Mouse (Mus musculus) v-Abl transformed pro-B cells (cell line): ENCODE results near the gene Sbk3.

Experiments
- in situ Hi-C, 2 experiments: fragments of 400-800 bp; cut with MboI; formaldehyde crosslinking; loops; one replicate each; pipeline ENCODE4 v1.15.1; 2025; ENCODE audit not compliant: unreplicated experiment in 2 of 2

The Sbk3 gene

GRCm38 (mm10) chr7:4971068-4971467, at the start of gene Sbk3:
Gene Sbk3, minus strand, starts transcription at chr7:4971168.
- in situ Hi-C loops = loop anchor here in 1 of 2 experiments (25.0 kb wide), 1 partner anchor 316 kb away; no protein-coding TSS in a partner anchor

GRCm38 (mm10) chr7:5020685-5021084, 49.7 kb upstream of the Sbk3 start:
- in situ Hi-C loops = loop anchor here in 1 of 2 experiments (10.0 kb wide), 1 partner anchor 216 kb away; no protein-coding TSS in a partner anchor

GRCm38 (mm10) chr7:5020000-5020681, 49.2 kb upstream of the Sbk3 start, which contains the start of the genes Zfp865 and Ccdc106:
Gene Zfp865, plus strand, starts transcription at chr7:5020376.
Gene Ccdc106, plus strand, starts transcription at chr7:5020553.
- in situ Hi-C loops = loop anchor here in 1 of 2 experiments (10.0 kb wide), 2 partner anchors 215 to 1135 kb away; partner anchors contain the start of gene Zfp787

- in situ Hi-C loops = loop anchor here in 1 of 2 experiments (10.0 kb wide), 1 partner anchor 1135 kb away; the partner anchor contains the start of gene Zfp787
Measured at GRCm38 (mm10) chr7:5019576-5019975, 48.6 kb upstream of the Sbk3 start.

GRCm38 (mm10) chr7:5017931-5018330, 47.0 kb upstream of the Sbk3 start:
- in situ Hi-C loops = loop anchor here in 1 of 2 experiments (10.0 kb wide), 1 partner anchor 1137 kb away; the partner anchor contains the start of gene Zfp787

- in situ Hi-C loops = loop anchor here in 1 of 2 experiments (10.0 kb wide), 1 partner anchor 1137 kb away; the partner anchor contains the start of gene Zfp787
Measured at GRCm38 (mm10) chr7:5017352-5017751, 46.4 kb upstream of the Sbk3 start.

- in situ Hi-C loops = loop anchor here in 1 of 2 experiments (10.0 kb wide), 1 partner anchor 1138 kb away; the partner anchor contains the start of gene Zfp787
Measured at GRCm38 (mm10) chr7:5016920-5017319, 46.0 kb upstream of the Sbk3 start.

GRCm38 (mm10) chr7:5016057-5016456, 45.1 kb upstream of the Sbk3 start:
- in situ Hi-C loops = loop anchor here in 1 of 2 experiments (10.0 kb wide), 1 partner anchor 1139 kb away; the partner anchor contains the start of gene Zfp787

- in situ Hi-C loops = loop anchor here in 1 of 2 experiments (10.0 kb wide), 1 partner anchor 1139 kb away; the partner anchor contains the start of gene Zfp787
Measured at GRCm38 (mm10) chr7:5015118-5016001, 44.4 kb upstream of the Sbk3 start, which contains the start of gene Gm44973. Gene Gm44973, plus strand, starts transcription at chr7:5015496.

- in situ Hi-C loops = loop anchor here in 1 of 2 experiments (10.0 kb wide), 1 partner anchor 1140 kb away; the partner anchor contains the start of gene Zfp787
Measured at GRCm38 (mm10) chr7:5014251-5015117, 43.5 kb upstream of the Sbk3 start, which contains the start of the genes Zfp524 and Fiz1. Gene Zfp524, plus strand, starts transcription at chr7:5014415. Gene Fiz1, minus strand, starts transcription at chr7:5014697.

- in situ Hi-C loops = loop anchor here in 1 of 2 experiments (10.0 kb wide), 1 partner anchor 1142 kb away; the partner anchor contains the start of gene Zfp787
Measured at GRCm38 (mm10) chr7:5012681-5013513, 41.9 kb upstream of the Sbk3 start.

GRCm38 (mm10) chr7:5008229-5008628, 37.3 kb upstream of the Sbk3 start:
- in situ Hi-C loops = loop anchor here in 1 of 2 experiments (10.0 kb wide), 1 partner anchor 63 kb away; no protein-coding TSS in a partner anchor

- in situ Hi-C loops = loop anchor here in 1 of 2 experiments (10.0 kb wide), 1 partner anchor 58 kb away; no protein-coding TSS in a partner anchor
Measured at GRCm38 (mm10) chr7:5002876-5003275, 31.9 kb upstream of the Sbk3 start.

- in situ Hi-C loops = loop anchor here in 1 of 2 experiments (5.0 to 10.0 kb wide), 2 partner anchors 38 to 55 kb away; partner anchors contain the start of gene Sbk2
Measured at GRCm38 (mm10) chr7:4999876-5000275, 28.9 kb upstream of the Sbk3 start.

- in situ Hi-C loops = loop anchor here in 1 of 2 experiments (5.0 kb wide), 1 partner anchor 35 kb away; the partner anchor contains the start of gene Sbk2
Measured at GRCm38 (mm10) chr7:4996934-4997333, 26.0 kb upstream of the Sbk3 start.

GRCm38 (mm10) chr7:4996003-4996895, 25.3 kb upstream of the Sbk3 start, which contains the start of gene Zfp579:
Gene Zfp579, minus strand, starts transcription at chr7:4996158.
- in situ Hi-C loops = loop anchor here in 1 of 2 experiments (5.0 kb wide), 1 partner anchor 34 kb away; the partner anchor contains the start of gene Sbk2
